Mouse (Mus musculus) macrophage (primary cell): ENCODE results near the gene B3gnt5. TPM values are rescaled to one million over a fixed set of nuclear protein-coding genes. Genes with fewer than 3 reads are reported as not detected.
"Not testable (repeated sequence)": the region's sequence is repeated elsewhere in the genome, so short reads cannot be mapped to it uniquely, and the experiment has no call there.

Experiments
- H3K27ac ChIP-seq: fragments of 350-480 bp; formaldehyde crosslinking; 2 replicates; pipeline ENCODE4 v1.9.0; 2021
- H3K36me3 ChIP-seq: fragments of 350-480 bp; formaldehyde crosslinking; 2 replicates; pipeline ENCODE4 v1.9.0; 2021; ENCODE audit errors: inconsistent target
- H3K4me3 ChIP-seq: fragments of 350-480 bp; formaldehyde crosslinking; 2 replicates; pipeline ENCODE4 v1.9.0; 2021; ENCODE audit errors: inconsistent target
- H3K79me2 ChIP-seq: fragments of 350-480 bp; formaldehyde crosslinking; 2 replicates; pipeline ENCODE4 v1.9.0; 2021; ENCODE audit errors: inconsistent target
- WGBS: methylation state at CpG from one replicate; pipeline ENCODE4 v1.1.7; 2026; ENCODE audit warnings: inconsistent platforms; ENCODE audit not compliant: missing documents; 5-methylcytosine and 5-hydroxymethylcytosine counted together
- polyA plus RNA-seq: library from polyadenylated mRNA; stranded (reverse); fragments of 250-400 nt; gene quantifications from 3 replicates; pipeline ENCODE4 v1.2.4, GENCODE M21; 2018; ENCODE audit warnings: inconsistent platforms
- total RNA-seq, 78 experiments: library from RNA; depleted of rRNA; stranded (reverse); fragments of 250-400 nt; gene quantifications; 1 replicate in 9 of 78; 2 replicates in 24 of 78; 3 replicates in 43 of 78; 4 replicates in 2 of 78; pipeline ENCODE4 v1.2.4; 2018; ENCODE audit warnings: inconsistent platforms in 56 of 78

Gene B3gnt5
- 1 to 10 TPM in 17 of 26 experiments, under 1 TPM in 9; 0.38 to 7.9 (median 1.7) TPM for total RNA-seq (2018; cell fraction: chromatin; rRNA removed)
- total RNA-seq (2018; cell fraction: cytosol; rRNA removed) = 1 to 10 TPM in 14 of 26 experiments, under 1 TPM in 12; 0.39 to 5.1 (median 1.0) TPM
- 1 to 10 TPM in 21 of 26 experiments, under 1 TPM in 5; 0.30 to 7.0 (median 2.0) TPM for total RNA-seq (2018; cell fraction: nucleus; rRNA removed)
- polyA plus RNA-seq = 0.46 to 1.4 TPM (median 0.54 TPM) in 3 replicates

DNA sequence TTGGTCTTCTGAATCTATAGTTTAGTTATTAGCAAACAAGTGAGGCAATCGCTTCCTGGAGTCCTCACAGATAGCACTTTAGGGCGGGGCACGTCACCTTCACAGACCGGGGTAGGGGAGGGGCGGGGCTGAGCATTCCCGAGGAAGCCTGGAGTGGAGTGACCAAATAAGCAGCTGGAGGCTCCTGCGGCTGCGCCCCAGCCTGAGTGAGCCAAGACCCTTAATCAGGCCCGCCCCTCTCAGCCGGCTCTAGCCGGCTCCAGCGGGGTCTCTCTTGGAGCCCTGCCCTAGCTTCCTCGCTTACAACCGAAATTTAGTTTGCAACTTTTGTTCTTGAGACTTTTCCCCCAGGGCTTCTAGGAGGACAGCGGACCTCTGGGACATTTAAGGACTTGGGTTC is at the start of gene B3gnt5:
B3gnt5 (plus strand) TSS at position 135 of the 400 bp plus-strand sequence.
- no peaks in the 10 kb centered on the region for H3K36me3 ChIP-seq
- WGBS = 6% methylated on average over 15 of the region's 15 CpGs
- no peaks in the 10 kb centered on the region for H3K79me2 ChIP-seq
- no peak within 1 kb of the TSS for H3K27ac ChIP-seq
- H3K4me3 ChIP-seq = peak within 1 kb of the TSS; percentile 29

- 79% methylated on average over 2 of the region's 2 CpGs for WGBS
- no peaks in the 10 kb centered on the region for H3K36me3 ChIP-seq
- H3K79me2 ChIP-seq = no peaks in the 10 kb centered on the region
- no peak overlapping the region for H3K27ac ChIP-seq
- H3K4me3 ChIP-seq = no peak overlapping the region
Observed at GRCm38 (mm10) chr16:19720959-19721358, 39.0 kb upstream of the B3gnt5 start.

DNA sequence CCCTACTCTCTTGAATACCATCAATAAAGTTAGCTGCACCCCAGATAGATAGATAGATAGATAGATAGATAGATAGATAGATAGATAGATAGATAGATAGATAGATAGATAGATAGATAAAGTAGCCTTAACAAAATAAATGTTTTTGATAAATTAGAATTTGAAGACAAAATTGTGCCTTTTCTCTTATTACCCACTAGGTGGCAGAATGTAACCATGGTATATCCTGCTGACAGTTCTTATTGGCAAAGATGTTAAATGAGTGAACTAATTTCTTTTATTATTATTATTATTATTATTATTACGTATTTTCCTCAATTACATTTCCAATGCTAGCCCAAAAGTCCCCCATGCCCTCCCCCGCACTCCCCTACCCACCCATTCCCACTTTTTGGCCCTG is 35.9 kb upstream of the B3gnt5 start:
- H3K36me3 ChIP-seq, H3K27ac ChIP-seq, H3K79me2 ChIP-seq, H3K4me3 ChIP-seq: not testable (repeated sequence)
- WGBS = 17% methylated on average over 1 of the region's 2 CpGs

DNA sequence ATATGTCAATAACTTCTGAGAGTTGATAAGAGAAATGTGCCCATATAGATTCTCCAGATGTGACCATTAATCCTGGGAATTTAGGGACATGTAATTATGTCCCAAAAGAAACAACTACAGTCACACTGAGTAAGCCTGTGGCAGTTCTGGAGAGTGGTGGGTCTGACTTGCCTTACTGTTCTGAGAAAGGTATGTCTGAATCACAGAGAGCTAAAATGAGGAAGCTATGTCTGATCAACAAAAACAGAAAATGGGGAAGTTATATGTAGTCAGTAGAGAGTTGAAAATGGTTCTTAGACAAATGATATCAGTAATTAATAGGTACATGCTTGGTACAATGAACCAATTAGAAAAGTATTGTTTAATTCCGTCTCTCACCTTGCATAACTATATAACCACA is 27.1 kb upstream of the B3gnt5 start:
- Histone ChIP-seq H3K36me3 (no peaks in the 10 kb centered on the region), H3K79me2 (no peaks in the 10 kb centered on the region), H3K27ac (no peak overlapping the region), H3K4me3 (no peak overlapping the region)
- 75% methylated on average over 1 of the region's 1 CpGs for WGBS

DNA sequence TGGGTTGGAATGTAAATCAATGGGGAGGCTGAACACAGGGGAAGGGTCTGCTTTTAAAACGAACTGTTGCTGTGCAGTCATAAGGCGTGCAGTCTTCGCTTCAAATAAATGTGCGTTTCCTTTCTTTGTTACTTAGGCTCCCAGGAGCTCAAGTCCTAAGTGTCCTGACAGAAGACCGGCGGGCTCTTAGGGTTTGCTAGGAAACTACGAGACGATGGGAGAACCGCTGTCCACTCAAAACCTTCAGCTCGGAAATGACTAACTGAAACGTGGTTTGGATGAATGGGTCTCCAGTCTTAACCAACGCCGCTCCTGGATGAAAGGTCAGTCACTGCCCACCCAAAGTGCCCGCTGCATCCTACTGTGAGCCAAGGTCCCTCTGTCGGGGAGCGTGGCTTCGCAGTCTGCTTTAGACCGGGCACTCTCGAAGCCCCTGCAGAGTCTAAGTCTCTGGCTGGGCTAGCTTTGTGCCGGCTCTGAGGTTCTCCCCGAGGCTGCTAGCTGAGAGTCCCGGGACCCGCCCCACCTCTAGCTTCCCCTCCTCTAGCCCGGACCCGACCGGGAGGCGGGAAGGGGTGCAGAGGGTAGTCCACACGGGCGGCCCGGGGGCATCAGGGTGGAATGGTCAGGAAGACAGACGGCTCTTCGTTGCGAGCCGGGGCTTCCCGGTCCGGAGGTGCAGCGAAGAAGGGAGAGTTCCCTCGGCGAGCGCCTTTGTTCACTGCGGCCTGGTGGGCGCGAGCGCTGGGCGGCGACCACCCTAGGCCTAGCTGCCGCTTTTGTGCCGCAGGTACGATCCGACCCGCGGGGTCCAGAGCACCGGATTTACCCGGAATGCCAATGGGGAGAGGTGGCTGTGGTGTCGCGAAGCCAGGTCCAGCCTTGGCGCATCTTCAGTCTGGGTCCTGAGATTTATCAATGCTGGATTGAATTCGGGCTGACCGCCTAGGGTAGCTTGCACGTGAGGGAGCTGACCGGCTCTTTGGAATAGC is 793 bp downstream of the B3gnt5 start:
- WGBS = 2% methylated on average over 56 of the region's 61 CpGs
- Histone ChIP-seq H3K36me3 (no peaks in the 10 kb centered on the region), H3K79me2 (no peaks in the 10 kb centered on the region), H3K4me3 (peak overlapping the region; percentile 29), H3K27ac (no peak overlapping the region)

DNA sequence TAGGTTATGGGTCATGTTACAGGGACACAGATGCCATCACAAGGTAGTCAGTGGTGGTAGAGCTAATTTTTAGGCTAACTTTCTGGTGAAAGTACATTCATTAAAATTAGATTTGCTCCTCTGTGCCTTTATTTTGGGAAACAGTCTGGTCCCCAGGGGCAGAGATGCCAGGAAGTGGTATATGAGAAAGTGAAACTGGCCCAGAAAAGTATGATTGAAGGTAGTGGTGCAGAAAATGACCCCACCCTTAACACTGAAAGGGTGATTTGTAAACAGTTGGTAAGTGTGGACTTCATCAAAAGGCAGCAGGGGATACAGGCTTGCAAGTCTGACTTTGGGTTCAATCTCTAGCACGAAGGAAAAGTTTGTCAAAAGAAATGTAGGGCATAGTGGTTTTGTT is 1.7 kb downstream of the B3gnt5 start:
- 60% methylated on average over 1 of the region's 1 CpGs for WGBS
- Histone ChIP-seq H3K36me3 (no peaks in the 10 kb centered on the region), H3K79me2 (no peaks in the 10 kb centered on the region), H3K4me3 (no peak overlapping the region), H3K27ac (no peak overlapping the region)

DNA sequence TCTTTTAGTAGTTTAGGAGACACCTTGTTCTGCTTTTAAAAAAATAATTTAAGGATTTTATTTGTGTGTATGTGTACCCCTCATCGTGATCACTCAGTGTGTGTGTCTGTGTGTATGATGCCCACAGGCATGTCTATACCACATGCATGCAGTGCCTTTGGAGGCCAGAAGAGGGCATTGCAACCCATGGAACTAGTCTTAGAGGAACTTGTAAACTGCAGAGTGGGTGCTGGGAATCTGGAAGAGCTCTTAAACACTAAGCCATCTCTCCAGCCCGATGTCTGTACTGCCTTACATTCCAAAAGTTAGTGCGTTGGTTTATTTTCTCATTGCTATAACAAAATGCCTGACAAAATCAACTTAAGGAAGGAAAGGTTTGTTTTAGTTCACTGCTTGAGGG is 6.1 kb downstream of the B3gnt5 start:
- Histone ChIP-seq H3K27ac (no peak overlapping the region), H3K36me3 (no peaks in the 10 kb centered on the region), H3K79me2 (no peaks in the 10 kb centered on the region), H3K4me3 (no peak overlapping the region)
- 96% methylated on average over 3 of the region's 3 CpGs for WGBS

DNA sequence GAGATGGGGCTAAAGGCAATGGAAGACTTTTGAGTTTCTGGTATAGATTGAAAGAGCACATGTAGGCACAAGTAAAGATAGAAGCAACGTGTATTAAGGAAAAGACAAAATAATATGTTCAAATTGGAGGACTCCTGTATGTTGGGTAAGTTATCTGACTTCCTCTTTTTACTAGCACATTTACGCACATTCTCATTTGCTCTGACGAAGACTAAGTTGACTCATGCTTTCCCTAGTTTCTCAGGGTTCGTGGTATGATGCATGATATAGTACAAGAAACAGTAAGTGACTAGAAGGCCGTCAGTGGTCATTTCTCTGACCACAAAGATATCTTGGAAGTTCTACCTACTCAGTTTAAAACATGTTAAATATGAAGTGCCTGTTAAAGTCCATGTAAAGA is 8.0 kb downstream of the B3gnt5 start:
- H3K27ac ChIP-seq = no peak overlapping the region
- H3K36me3 ChIP-seq = no peaks in the 10 kb centered on the region
- no peak overlapping the region for H3K4me3 ChIP-seq
- no peaks in the 10 kb centered on the region for H3K79me2 ChIP-seq
- WGBS = 19% methylated on average over 5 of the region's 5 CpGs

- no peak overlapping the region for H3K27ac ChIP-seq
- H3K4me3 ChIP-seq = no peak overlapping the region
- no peaks in the 10 kb centered on the region for H3K36me3 ChIP-seq
- H3K79me2 ChIP-seq = no peaks in the 10 kb centered on the region
Observed at GRCm38 (mm10) chr16:19772013-19772412, 12.0 kb downstream of the B3gnt5 start.

GRCm38 (mm10) chr16:19786386-19787090 is 26.5 kb downstream of the B3gnt5 start:
- Histone ChIP-seq H3K27ac (no peak overlapping the region), H3K4me3 (no peak overlapping the region), H3K36me3 (no peaks in the 10 kb centered on the region), H3K79me2 (no peaks in the 10 kb centered on the region)
- WGBS = 74% methylated on average over 12 of the region's 12 CpGs

GRCm38 (mm10) chr16:19789914-19790313 is 29.9 kb downstream of the B3gnt5 start:
- no peaks in the 10 kb centered on the region for H3K79me2 ChIP-seq
- no peaks in the 10 kb centered on the region for H3K36me3 ChIP-seq
- 86% methylated on average over 2 of the region's 2 CpGs for WGBS
- no peak overlapping the region for H3K4me3 ChIP-seq
- no peak overlapping the region for H3K27ac ChIP-seq

DNA sequence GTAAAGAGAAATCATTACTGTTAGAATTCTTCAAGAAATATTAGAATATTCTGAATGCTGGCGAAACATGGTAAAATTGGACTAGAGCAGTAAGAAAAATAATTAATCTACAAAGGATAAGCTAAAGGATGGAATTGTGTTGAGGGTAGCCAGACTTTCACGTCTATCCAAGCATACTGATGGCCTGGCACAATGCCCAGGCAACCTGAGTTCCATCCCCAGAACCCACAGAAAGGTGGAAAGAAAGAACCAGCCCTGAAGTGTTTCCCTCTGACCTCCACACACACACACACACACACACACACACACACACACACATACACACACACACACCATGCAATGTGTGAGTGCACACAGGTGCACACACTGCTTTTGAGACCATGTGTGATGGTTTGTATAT is 58.8 kb downstream of the B3gnt5 start:
- 57% methylated on average over 1 of the region's 2 CpGs for WGBS
- no peaks in the 10 kb centered on the region for H3K36me3 ChIP-seq
- H3K79me2 ChIP-seq = no peaks in the 10 kb centered on the region
- no peak overlapping the region for H3K27ac ChIP-seq
- no peak overlapping the region for H3K4me3 ChIP-seq
